Mouse (Mus musculus): ENCODE measurements at regions not wholly inside any gene's neighbourhood (a gene's known extent, or its start where the extent isn't known, plus 50 kb on each side); places are given as distances from the start of the nearest gene placed in this dataset.

- TF ChIP-seq POLR2A (IDR thresholded peaks at IDR 0.05; ENCODE audit: control insufficient read depth, extremely low read depth, insufficient read depth, low read length, poor library complexity) = no peak
- TF ChIP-seq CTCF (IDR thresholded peaks at IDR 0.05; ENCODE audit: borderline replicate concordance, control insufficient read depth, extremely low read depth, insufficient read depth, low read length, poor library complexity) = no peak
Observed at GRCm38 (mm10) chr12:39840615-39841014, 197.2 kb downstream of the Arl4a start.

Data from thymus, adult 2 months (tissue).